24 mouse cellular contexts compared by ENCODE assay signal in genomic region chr14:119737408-119737961, GRCm38 (mm10).
"Had no signal": no experiment of that assay in that cellular context is flagged by ENCODE, and none has a peak within 500 bp of the region (broad histone marks: within the 10 kb centered on the region; RNA-seq: fewer than 3 reads in every experiment).

No protein-coding gene starts in this region.

- H3K4me2 ChIP-seq: heart, embryonic 13.5 days; heart, embryonic 15.5 days; hindbrain, embryonic 13.5 days; hindbrain, embryonic 15.5 days; limb, embryonic 13.5 days; limb, embryonic 15.5 days; liver, embryonic 12.5 days had no signal

- H3K36me3 ChIP-seq: heart, embryonic 10.5 days; heart, embryonic 13.5 days; heart, embryonic 15.5 days; hindbrain, embryonic 13.5 days; hindbrain, embryonic 15.5 days; limb, embryonic 13.5 days; limb, embryonic 15.5 days; liver, embryonic 12.5 days had no signal

- H3K9ac ChIP-seq: heart, embryonic 13.5 days; heart, embryonic 15.5 days; hindbrain, embryonic 13.5 days; hindbrain, embryonic 15.5 days; limb, embryonic 13.5 days; limb, embryonic 15.5 days; liver, embryonic 12.5 days; liver, embryonic 14.5 days had no signal

- H3K4me3 ChIP-seq: heart, embryonic 10.5 days; heart, embryonic 13.5 days; heart, embryonic 15.5 days; hindbrain, embryonic 13.5 days; hindbrain, embryonic 15.5 days; layer of hippocampus, adult 2 months; left cerebral cortex, adult 2 months; limb, embryonic 13.5 days; limb, embryonic 15.5 days; liver, embryonic 12.5 days had no signal

- H3K27me3 ChIP-seq: heart, embryonic 13.5 days; heart, embryonic 15.5 days; hindbrain, embryonic 13.5 days; hindbrain, embryonic 15.5 days; limb, embryonic 13.5 days; limb, embryonic 15.5 days; liver, embryonic 12.5 days had no signal

- H3K9me3 ChIP-seq: heart, embryonic 10.5 days; heart, embryonic 13.5 days; heart, embryonic 15.5 days; hindbrain, embryonic 13.5 days; hindbrain, embryonic 15.5 days; limb, embryonic 13.5 days; limb, embryonic 15.5 days; liver, embryonic 12.5 days had no signal

- DNase-seq: gastrocnemius, postnatal 10 days; gastrocnemius, postnatal 25 days; heart, adult 18-20 months; heart, postnatal 14 days; heart, postnatal 36 days; kidney, adult 18-20 months; kidney, adult 8-10 months; kidney, postnatal 10 days; kidney, postnatal 25 days; kidney, postnatal 4 days; left cerebral cortex, postnatal 4 days had no signal

- H3K4me1 ChIP-seq: heart, embryonic 10.5 days; heart, embryonic 13.5 days; heart, embryonic 15.5 days; hindbrain, embryonic 13.5 days; hindbrain, embryonic 15.5 days; limb, embryonic 13.5 days; limb, embryonic 15.5 days; liver, embryonic 12.5 days had no signal

- ATAC-seq: forebrain, embryonic 16.5 days; hindbrain, postnatal 0 days; liver, embryonic 12.5 days had no signal

- H3K27ac ChIP-seq: heart, embryonic 10.5 days; heart, embryonic 13.5 days; heart, embryonic 15.5 days; hindbrain, embryonic 13.5 days; hindbrain, embryonic 15.5 days; hindbrain, postnatal 0 days; layer of hippocampus, adult 2 months; left cerebral cortex, adult 2 months; limb, embryonic 13.5 days; limb, embryonic 15.5 days; liver, embryonic 12.5 days; liver, embryonic 14.5 days had no signal
